Comparison of ENCODE assay signal across 8 mouse cellular contexts in genomic region chr5:5755039-5755438, GRCm38 (mm10).
DNase-seq lines count a peak whose midpoint lies in the region; ATAC-seq lines count a peak whose summit lies in the region.

No protein-coding gene starts in this region.

- peak; percentile 38 to 71 for DNase-seq in cerebellum, adult 18-20 months
- DNase-seq in ES-CJ7 (ENCODE audit: low read depth, low spot score): peak; percentile 42
- DNase-seq in cerebellum, adult 8-10 months: peak; percentile 48
- DNase-seq in layer of hippocampus, adult 9-10 months (ENCODE audit: low spot score): peak; percentile 29
- peak; percentile 56 for DNase-seq in lung, postnatal 36 days
- DNase-seq in right cerebral cortex, postnatal 36 days (ENCODE audit: low spot score in 2 of 2): peak; percentile 25 to 35

- no peak for ATAC-seq in cerebellum, adult (ENCODE audit: insufficient number of reproducible peaks, low FRiP score, low TSS enrichment)
- peak; percentile 57; the same call in 1 of the 2 replicates for ATAC-seq in frontal cortex, adult (ENCODE audit: low TSS enrichment)
